Mouse (Mus musculus): ENCODE results near the gene Gm16253. TPM values are rescaled to one million over a fixed set of nuclear protein-coding genes. Genes with fewer than 3 reads are reported as not detected.

Gene Gm16253
- total and polyA plus RNA-seq, 3 experiments, result 1.4 TPM; not detected in 2

GRCm38 (mm10) chr3:96539316-96539715 lies 37.5 kb upstream of the Gm16253 start:
- Histone ChIP-seq H3K9me3 (replicated peaks; ENCODE audit: insufficient read depth, low read length) (no peaks in the 10 kb centered on the region), H3K36me3 (ENCODE audit: control insufficient read depth in 1 of 2, insufficient read depth in 2 of 2, low read length in 2 of 2) (peaks cover 0 to 5% of the 10 kb centered on the region in 2 experiments; a peak in 2 of 4 replicates), H3K9ac (ENCODE audit: control insufficient read depth, low read depth, low read length, poor library complexity, severe bottlenecking) (no peak overlapping the region), H3K27me3 (ENCODE audit: control insufficient read depth in 1 of 2, insufficient read depth in 2 of 2, low read length in 2 of 2) (no peaks in the 10 kb centered on the region; a peak in 1 of 4 replicates), H3K27ac (ENCODE audit: control insufficient read depth, low read depth, low read length) (no peak overlapping the region), H3K4me1 (ENCODE audit: control insufficient read depth in 1 of 2, insufficient read depth in 2 of 2, low read length in 2 of 2) (peaks cover 7 to 10% of the 10 kb centered on the region in 2 experiments; a peak in 3 of 4 replicates), H3K79me2 (ENCODE audit: control insufficient read depth, insufficient read depth, low read length, poor library complexity) (no peaks in the 10 kb centered on the region), H3K4me3 (ENCODE audit: control insufficient read depth in 1 of 2, insufficient read depth in 1 of 2, low read depth in 2 of 2, low read length in 2 of 2) (no peak overlapping the region)
- DNase-seq (ENCODE audit: low read depth, low spot score), result no peak
- TF ChIP-seq RAD21 (IDR thresholded peaks at IDR 0.05; ENCODE audit: low read depth, low read length) (no peak), ZMIZ1 (IDR thresholded peaks at IDR 0.05; ENCODE audit: low read depth, low read length) (no peak), GATA1 (IDR thresholded peaks at IDR 0.05; ENCODE audit: low read depth, low read length) (no peak), UBTF (IDR thresholded peaks at IDR 0.05; ENCODE audit: borderline replicate concordance, insufficient read depth, low read depth, low read length) (no peak)

DNA sequence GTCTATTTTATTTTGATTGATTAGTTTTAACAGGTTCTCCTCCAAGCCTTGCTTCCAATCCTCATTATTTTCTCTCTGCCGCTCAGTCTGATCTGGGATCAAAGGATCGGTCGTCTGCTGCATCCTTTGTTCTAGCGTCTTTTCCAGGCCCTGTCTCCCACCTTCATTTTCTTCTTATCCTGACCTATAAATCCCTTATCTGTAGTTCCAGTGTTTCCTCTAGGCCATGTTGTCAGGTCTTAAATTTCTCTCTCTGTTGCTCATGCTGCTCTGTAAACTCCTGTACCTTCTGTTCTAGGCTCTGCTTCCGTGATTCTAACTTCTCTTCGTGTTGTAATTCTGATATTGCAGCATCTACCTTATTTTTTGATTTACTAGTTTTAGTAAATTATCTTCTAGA lies 36.0 kb upstream of the Gm16253 start:
- Histone ChIP-seq H3K27ac (ENCODE audit: control insufficient read depth, low read depth, low read length) (no peak overlapping the region), H3K9ac (ENCODE audit: control insufficient read depth, low read depth, low read length, poor library complexity, severe bottlenecking) (no peak overlapping the region), H3K4me3 (ENCODE audit: control insufficient read depth in 1 of 2, insufficient read depth in 1 of 2, low read depth in 2 of 2, low read length in 2 of 2) (no peak overlapping the region), H3K4me1 (ENCODE audit: control insufficient read depth in 1 of 2, insufficient read depth in 2 of 2, low read length in 2 of 2) (peaks cover 7 to 10% of the 10 kb centered on the region in 2 experiments; a peak in 3 of 4 replicates), H3K79me2 (ENCODE audit: control insufficient read depth, insufficient read depth, low read length, poor library complexity) (no peaks in the 10 kb centered on the region), H3K27me3 (ENCODE audit: control insufficient read depth in 1 of 2, insufficient read depth in 2 of 2, low read length in 2 of 2) (no peaks in the 10 kb centered on the region; a peak in 1 of 4 replicates), H3K36me3 (ENCODE audit: control insufficient read depth in 1 of 2, insufficient read depth in 2 of 2, low read length in 2 of 2) (peaks cover 0 to 5% of the 10 kb centered on the region in 2 experiments; a peak in 2 of 4 replicates), H3K9me3 (replicated peaks; ENCODE audit: insufficient read depth, low read length) (no peaks in the 10 kb centered on the region)
- DNase-seq (ENCODE audit: low read depth, low spot score), result no peak
- TF ChIP-seq MAFK (IDR thresholded peaks at IDR 0.05; ENCODE audit: borderline replicate concordance, low read depth, low read length) (no peak), GATA1 (IDR thresholded peaks at IDR 0.05; ENCODE audit: low read depth, low read length) (peak; percentile 59; the same call in 1 of the 2 replicates), ETS1 (IDR thresholded peaks at IDR 0.05; ENCODE audit: low read depth, low read length) (0 out of 2 replicates have a peak, but pooled peaks have one; percentile 12), MEF2A (IDR thresholded peaks at IDR 0.05; ENCODE audit: extremely low read depth, insufficient replicate concordance, low read depth, low read length, poor library complexity, severe bottlenecking) (no peak), UBTF (IDR thresholded peaks at IDR 0.05; ENCODE audit: borderline replicate concordance, insufficient read depth, low read depth, low read length) (no peak), NELFE (IDR thresholded peaks at IDR 0.05; ENCODE audit: low read depth, low read length) (no peak), ELF1 (IDR thresholded peaks at IDR 0.05; ENCODE audit: low read depth, low read length) (no peak), NRF1 (IDR thresholded peaks at IDR 0.05; ENCODE audit: insufficient read depth, low read depth, low read length, poor library complexity, severe bottlenecking) (no peak), MAZ (IDR thresholded peaks at IDR 0.05; ENCODE audit: low read depth, low read length) (no peak), TBP (IDR thresholded peaks at IDR 0.05; ENCODE audit: low read depth, low read length) (no peak), CTCF (IDR thresholded peaks at IDR 0.05 in 2 of 3, conservative IDR thresholded peaks at IDR 0.05 in 1 of 3; ENCODE audit: control insufficient read depth in 1 of 3, insufficient read depth in 1 of 3, low read depth in 2 of 3, low read length in 3 of 3, poor library complexity in 1 of 3, severe bottlenecking in 1 of 3) (no peak), POLR2AphosphoS5 (IDR thresholded peaks at IDR 0.05; ENCODE audit: borderline replicate concordance, low read depth, low read length) (no peak), ZMIZ1 (IDR thresholded peaks at IDR 0.05; ENCODE audit: low read depth, low read length) (no peak), ZC3H11A (IDR thresholded peaks at IDR 0.05; ENCODE audit: low read depth, low read length) (no peak), POLR2AphosphoS2 (IDR thresholded peaks at IDR 0.05; ENCODE audit: low read length) (no peak), USF1 (IDR thresholded peaks at IDR 0.05; ENCODE audit: low read depth, low read length) (no peak), GABPA (IDR thresholded peaks at IDR 0.05; ENCODE audit: low read depth, low read length) (no peak), E2F4 (IDR thresholded peaks at IDR 0.05; ENCODE audit: borderline replicate concordance, low read depth, low read length) (no peak), SMC3 (IDR thresholded peaks at IDR 0.05; ENCODE audit: low read depth, low read length) (no peak), RCOR1 (IDR thresholded peaks at IDR 0.05; ENCODE audit: low read depth, low read length) (no peak), KAT2A (conservative IDR thresholded peaks at IDR 0.05; ENCODE audit: low read depth, low read length) (no peak), MYC (IDR thresholded peaks at IDR 0.05; ENCODE audit: low read depth, low read length) (0 out of 2 replicates have a peak, but pooled peaks have one; percentile 11), MAX (IDR thresholded peaks at IDR 0.05; ENCODE audit: low read length) (no peak), JUND (IDR thresholded peaks at IDR 0.05; ENCODE audit: low read depth, low read length) (no peak), ZKSCAN1 (IDR thresholded peaks at IDR 0.05; ENCODE audit: low read depth, low read length) (no peak), CHD1 (IDR thresholded peaks at IDR 0.05; ENCODE audit: low read depth, low read length) (no peak), RAD21 (IDR thresholded peaks at IDR 0.05; ENCODE audit: low read depth, low read length) (no peak), EP300 (IDR thresholded peaks at IDR 0.05; ENCODE audit: low read depth in 1 of 2, low read length in 2 of 2) (peak; percentile 39 to 59; a peak in 3 of 4 replicates), HCFC1 (IDR thresholded peaks at IDR 0.05; ENCODE audit: low read depth, low read length) (no peak), BHLHE40 (IDR thresholded peaks at IDR 0.05; ENCODE audit: borderline replicate concordance, low read depth, low read length) (no peak)

Measured in MEL (cell line).